Mouse (Mus musculus) C2C12 (cell line): Measurements from ENCODE around the gene Vmn1r223.

Source experiments
- CEBPB ChIP-seq: IDR thresholded peaks from one replicate; pipeline ENCODE4 v1.6.1; 2011; ENCODE audit warnings: low read depth, mild to moderate bottlenecking, control low read depth, moderate library complexity
- CTCF ChIP-seq: IDR thresholded peaks from one replicate; pipeline ENCODE4 v1.5.1; 2011; ENCODE audit not compliant: control insufficient read depth, insufficient read depth, insufficient read length
- FOSL1 ChIP-seq: IDR thresholded peaks from one replicate; pipeline ENCODE4 v1.8.0; 2011; ENCODE audit warnings: mild to moderate bottlenecking, low read length; ENCODE audit not compliant: poor library complexity, insufficient read depth, severe bottlenecking
- MAX ChIP-seq: IDR thresholded peaks from one replicate; pipeline ENCODE4 v1.6.1; 2011; ENCODE audit warnings: mild to moderate bottlenecking, control low read depth
- MYOD1 ChIP-seq: IDR thresholded peaks from one replicate; pipeline ENCODE4 v1.6.1; 2011; ENCODE audit warnings: low read depth; ENCODE audit not compliant: control insufficient read depth, insufficient read length
- MYOG ChIP-seq: IDR thresholded peaks from one replicate; pipeline ENCODE4 v1.6.1; 2011; ENCODE audit not compliant: control insufficient read depth, insufficient read length; ENCODE audit errors: extremely low read depth

- TF ChIP-seq CTCF (no peak), MAX (no peak), MYOG (no peak), CEBPB (no peak), FOSL1 (no peak), MYOD1 (no peak)
These were observed 11.7 kb downstream of the Vmn1r223 start for GRCm38 (mm10) chr13:23258546-23259048.
